Mouse (Mus musculus) thymus, adult 18-20 months (tissue): ENCODE measurements at regions not wholly inside any gene's neighbourhood (a gene's known extent, or its start where the extent isn't known, plus 50 kb on each side); places are given as distances from the start of the nearest gene placed in this dataset.

Experiments
- DNase-seq, 2 experiments: peaks; one replicate each; pipeline ENCODE4 v3.0.0; 2022; ENCODE audit warnings: mixed read lengths in 2 of 2

- DNase-seq = no peak
Observed at GRCm38 (mm10) chr4:53386309-53386708, 53.9 kb upstream of the Slc44a1 start.

- DNase-seq = peak; percentile 5 to 20
Observed at GRCm38 (mm10) chr4:53384761-53385160, 55.5 kb upstream of the Slc44a1 start.

GRCm38 (mm10) chr4:53384104-53384503 lies 56.1 kb upstream of the Slc44a1 start:
- no peak for DNase-seq

- DNase-seq = no peak
Observed at GRCm38 (mm10) chr4:53382012-53382411, 58.2 kb upstream of the Slc44a1 start.

- DNase-seq = no peak
Observed at GRCm38 (mm10) chr4:53379855-53380254, 60.4 kb upstream of the Slc44a1 start.

GRCm38 (mm10) chr4:53376995-53377394 lies 63.2 kb upstream of the Slc44a1 start:
- no peak for DNase-seq

- DNase-seq = no peak
Observed at GRCm38 (mm10) chr4:53356374-53356773, 83.8 kb upstream of the Slc44a1 start.

- DNase-seq = no peak
Observed at GRCm38 (mm10) chr4:53354961-53355360, 85.3 kb upstream of the Slc44a1 start.

GRCm38 (mm10) chr4:53353399-53354090 lies 86.7 kb upstream of the Slc44a1 start:
- DNase-seq = no peak

GRCm38 (mm10) chr4:53351104-53351607 lies 89.1 kb upstream of the Slc44a1 start:
- DNase-seq = no peak

GRCm38 (mm10) chr4:53345346-53345745 lies 94.9 kb upstream of the Slc44a1 start:
- DNase-seq = no peak

- no peak for DNase-seq
Observed at GRCm38 (mm10) chr4:53344546-53344945, 95.7 kb upstream of the Slc44a1 start.

- no peak for DNase-seq
Observed at GRCm38 (mm10) chr4:53341181-53341580, 99.0 kb upstream of the Slc44a1 start.

GRCm38 (mm10) chr4:53340021-53340667 lies 100.1 kb upstream of the Slc44a1 start:
- no peak for DNase-seq

- DNase-seq = no peak
Observed at GRCm38 (mm10) chr4:53339125-53340020, 100.8 kb upstream of the Slc44a1 start.

GRCm38 (mm10) chr4:53338479-53338878 lies 101.7 kb upstream of the Slc44a1 start:
- no peak for DNase-seq

- no peak for DNase-seq
Observed at GRCm38 (mm10) chr4:53337784-53338183, 102.4 kb upstream of the Slc44a1 start.

GRCm38 (mm10) chr4:53327382-53328165 lies 112.6 kb upstream of the Slc44a1 start:
- DNase-seq = no peak

GRCm38 (mm10) chr4:53323838-53324237 lies 116.4 kb upstream of the Slc44a1 start:
- no peak for DNase-seq

GRCm38 (mm10) chr4:53323195-53323594 lies 117.0 kb upstream of the Slc44a1 start:
- DNase-seq = no peak

- DNase-seq = no peak
Observed at GRCm38 (mm10) chr4:53322484-53322883, 117.7 kb upstream of the Slc44a1 start.

- no peak for DNase-seq
Observed at GRCm38 (mm10) chr4:53320735-53321449, 119.3 kb upstream of the Slc44a1 start.
